Mouse (Mus musculus): ENCODE measurements around the gene Purb.

DNA sequence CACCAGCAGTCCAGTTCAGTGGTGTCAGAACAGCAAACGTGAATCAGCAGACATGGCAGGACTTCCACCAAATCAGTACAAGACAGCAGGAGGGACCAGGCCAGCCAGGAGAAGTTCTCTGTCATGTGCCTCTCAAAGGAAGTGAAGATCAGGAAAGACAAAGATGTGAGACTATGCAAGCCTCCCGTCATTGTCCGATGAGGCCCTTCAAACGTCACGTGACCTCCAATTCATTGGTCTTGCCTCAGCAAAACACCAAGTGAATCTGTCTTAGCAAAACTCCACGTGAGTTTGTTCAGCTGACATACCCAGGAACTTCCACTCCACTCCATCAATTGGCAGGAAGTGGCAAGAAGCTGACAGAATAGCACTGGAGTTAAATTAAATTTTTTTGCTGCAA lies 19.6 kb downstream of the Purb start:
- TF ChIP-seq POLR2A (IDR thresholded peaks at IDR 0.05; ENCODE audit: low read depth, low read length) (no peak), CTCF (IDR thresholded peaks at IDR 0.05; ENCODE audit: extremely low read depth, insufficient read depth, insufficient read length, insufficient replicate concordance) (no peak)
